Mouse (Mus musculus) kidney, postnatal 14 days (tissue): ENCODE results near the gene Sorcs3.

ENCODE experiments used
- DNase-seq: peaks from one replicate; pipeline ENCODE4 v3.0.0; 2022; ENCODE audit warnings: mixed read lengths

Sorcs3 gene

DNA sequence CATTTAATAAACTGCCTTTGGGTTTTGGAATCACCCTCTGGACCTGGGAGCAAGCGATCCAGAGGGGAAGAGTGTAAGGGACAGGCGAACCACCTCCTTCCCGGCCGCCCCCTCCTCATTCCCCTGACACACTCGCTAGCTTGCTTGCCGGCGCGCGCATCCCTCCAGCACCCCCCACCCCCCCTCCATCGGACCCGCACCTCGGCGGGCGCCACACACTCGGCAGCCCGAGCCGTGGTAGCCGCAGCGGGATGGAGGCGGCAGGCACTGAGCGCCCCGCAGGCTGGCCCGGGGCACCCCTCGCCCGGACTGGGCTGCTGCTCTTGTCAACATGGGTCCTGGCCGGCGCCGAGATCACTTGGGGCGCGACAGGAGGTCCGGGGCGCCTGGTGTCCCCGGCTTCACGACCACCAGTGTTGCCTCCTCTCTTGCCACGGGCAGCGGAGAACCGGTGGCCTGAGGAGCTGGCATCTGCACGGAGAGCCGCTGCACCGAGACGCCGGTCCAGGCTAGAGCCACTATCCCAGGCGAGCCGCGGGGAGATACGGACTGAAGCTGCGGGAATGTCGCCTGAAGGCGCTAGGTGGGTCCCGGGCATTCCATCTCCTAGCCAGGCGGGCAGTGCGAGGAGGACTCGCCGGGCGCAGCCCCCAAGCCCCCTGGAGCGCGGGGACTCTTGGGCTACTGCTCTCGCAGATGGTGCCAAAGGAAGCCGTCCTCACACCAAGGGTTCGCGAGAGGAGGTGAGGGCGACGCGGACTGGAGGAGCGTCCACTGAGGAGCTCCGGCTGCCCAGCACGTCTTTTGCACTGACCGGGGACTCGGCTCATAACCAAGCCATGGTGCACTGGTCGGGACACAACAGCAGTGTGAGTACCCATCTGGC, at the start of gene Sorcs3:
Gene Sorcs3, plus strand, starts transcription at position 97 of the 886 bp plus-strand sequence.
- DNase-seq: peak; percentile 6

DNA sequence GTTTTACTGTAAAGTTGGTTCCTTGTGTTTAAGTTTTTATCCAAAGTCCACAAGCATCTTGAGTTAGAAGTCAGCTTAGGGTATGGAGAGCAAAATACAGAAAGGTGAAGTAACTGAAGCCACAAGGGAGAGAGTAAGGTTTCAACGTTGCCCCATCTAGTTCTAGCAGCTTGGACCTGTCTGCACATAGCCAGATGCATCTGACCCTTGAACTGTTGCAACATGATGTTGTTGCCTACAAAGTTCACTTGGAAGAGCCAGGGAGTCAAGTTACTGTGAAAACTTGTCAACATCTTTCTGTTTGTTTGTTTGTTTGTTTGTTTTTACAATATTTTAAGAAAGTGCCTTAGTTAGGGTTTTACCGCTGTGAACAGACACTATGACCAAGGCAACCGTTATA, 40.5 kb upstream of the Sorcs3 start:
- DNase-seq: no peak

DNA sequence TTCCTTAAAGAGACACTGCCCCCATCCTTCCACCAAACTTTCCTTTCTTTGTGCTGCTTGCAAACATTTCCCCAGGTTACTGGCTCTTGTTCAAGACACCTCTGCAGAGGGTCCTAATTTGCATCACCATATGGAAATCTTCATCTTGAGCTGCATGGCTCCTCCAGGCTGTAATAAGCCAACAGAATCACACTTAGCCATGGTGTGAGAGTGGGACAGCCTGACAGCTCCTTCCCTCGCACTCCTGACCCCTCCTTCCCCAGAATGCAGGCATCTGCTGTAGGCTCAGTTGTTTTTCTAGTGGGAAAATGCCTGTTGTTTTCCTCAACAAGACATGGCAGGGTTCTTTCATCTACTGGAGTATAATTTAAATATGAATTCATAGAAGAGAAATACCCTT, 38.7 kb upstream of the Sorcs3 start:
- DNase-seq: no peak

- DNase-seq: peak; percentile 2
These were observed 37.5 kb upstream of the Sorcs3 start for GRCm38 (mm10) chr19:48168284-48168683.

DNA sequence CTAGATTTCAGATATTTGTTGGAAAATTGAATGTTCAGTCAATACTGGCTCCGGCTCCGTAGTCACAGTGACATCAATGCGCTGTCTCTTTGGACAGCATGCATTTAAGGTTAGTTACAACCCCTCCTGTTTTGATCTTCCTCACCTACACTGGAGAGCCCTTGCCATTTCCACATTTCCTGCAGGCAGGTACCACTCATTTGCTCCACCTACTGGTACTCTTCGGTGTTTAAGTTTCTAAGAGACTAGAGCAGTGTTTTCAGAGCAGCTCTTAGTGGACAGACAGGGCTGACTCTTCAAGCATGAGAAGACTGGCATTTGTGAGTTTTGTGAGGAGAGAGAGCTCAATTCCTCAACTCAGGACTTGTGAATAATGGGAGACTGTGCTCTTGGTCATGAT, 31.1 kb upstream of the Sorcs3 start:
- DNase-seq: peak; percentile 2

DNA sequence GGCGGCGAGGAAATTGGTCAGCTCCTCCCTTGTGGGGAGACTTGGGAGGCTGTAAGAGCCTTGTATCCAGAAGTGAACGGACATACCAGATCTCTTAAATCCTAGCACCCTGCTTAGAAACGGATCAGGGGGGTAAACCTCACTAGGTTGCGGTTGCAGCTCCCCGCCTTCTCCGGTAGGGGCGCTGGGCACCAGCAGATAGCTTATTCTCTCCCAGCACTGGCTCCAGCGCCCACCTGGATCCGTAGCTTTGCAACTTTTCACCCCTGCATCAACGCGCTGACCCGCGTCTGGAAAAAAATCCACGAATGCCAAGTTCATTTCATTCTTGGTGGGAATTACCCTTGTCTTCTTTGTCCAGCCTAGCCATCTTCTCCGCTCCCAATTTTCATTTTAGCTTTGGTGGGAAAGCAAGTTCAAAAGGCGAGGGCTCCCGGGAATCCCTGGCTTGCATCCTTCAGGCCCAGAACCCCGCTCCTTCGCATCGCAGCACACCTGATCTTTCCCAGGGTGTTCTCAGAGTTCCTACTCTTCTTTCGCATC, 1.8 kb upstream of the Sorcs3 start:
- DNase-seq: peak; percentile 58

DNA sequence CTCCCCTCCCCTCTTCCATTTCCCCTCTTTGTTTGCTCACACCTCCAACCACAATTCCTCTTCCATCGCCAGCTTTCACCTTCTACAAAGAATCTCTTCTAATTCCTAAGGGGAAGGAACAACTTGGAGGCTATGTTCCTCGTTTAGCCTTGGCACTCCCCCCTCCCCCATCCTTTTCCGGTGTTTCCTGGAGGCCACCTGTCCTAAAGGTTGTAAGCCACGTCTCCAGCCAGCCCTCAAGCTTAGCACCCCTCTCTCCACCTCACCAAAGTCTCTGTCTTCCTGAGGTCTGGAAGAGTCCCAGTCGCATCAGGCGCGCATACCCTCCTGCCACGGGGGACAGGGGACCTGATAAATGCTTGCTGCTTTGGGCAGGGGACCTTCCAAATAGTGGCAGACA, 1.3 kb upstream of the Sorcs3 start:
- DNase-seq: no peak

DNA sequence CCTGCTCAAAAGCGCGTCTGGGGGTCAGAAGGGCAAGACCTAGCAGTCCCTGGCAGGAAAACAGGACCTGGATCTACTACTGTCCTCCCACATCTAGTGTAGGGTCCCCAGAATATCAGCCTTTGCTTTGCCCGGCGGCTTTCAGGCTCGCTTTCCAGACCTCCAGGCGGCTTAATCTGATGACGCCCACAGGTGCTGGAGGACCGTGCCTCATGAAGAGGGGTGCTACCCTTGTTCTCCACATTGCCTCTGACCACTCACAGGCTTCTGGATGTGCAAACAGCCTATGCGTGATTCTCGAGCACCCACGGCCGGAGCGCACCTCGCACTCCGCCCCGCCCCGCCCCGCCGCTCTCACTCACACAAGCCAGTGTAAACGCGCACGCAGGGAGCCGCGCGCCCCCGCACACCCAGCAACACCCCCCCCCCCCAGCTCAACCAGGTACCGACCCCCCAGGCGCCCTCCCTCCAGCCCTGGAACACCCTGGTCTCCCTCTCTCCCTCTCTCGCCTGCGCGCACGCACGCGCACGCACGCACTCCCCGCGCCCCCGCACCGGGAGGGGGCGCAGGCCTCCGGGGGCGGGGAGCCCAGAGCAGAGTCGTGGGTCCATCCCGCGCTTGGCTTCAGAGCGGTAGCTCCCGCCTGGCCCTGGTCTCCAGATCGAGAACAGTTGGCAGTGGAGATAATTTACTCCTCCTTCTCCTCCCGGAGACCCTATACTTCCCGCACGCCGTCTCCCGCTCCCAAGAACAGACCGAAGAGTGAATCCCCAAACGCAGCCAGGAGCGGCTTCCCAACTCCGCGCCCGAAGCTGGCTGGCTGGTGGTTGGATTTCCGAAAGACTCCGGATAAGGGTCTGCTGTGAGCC, 698 bp upstream of the Sorcs3 start:
- DNase-seq: no peak

DNA sequence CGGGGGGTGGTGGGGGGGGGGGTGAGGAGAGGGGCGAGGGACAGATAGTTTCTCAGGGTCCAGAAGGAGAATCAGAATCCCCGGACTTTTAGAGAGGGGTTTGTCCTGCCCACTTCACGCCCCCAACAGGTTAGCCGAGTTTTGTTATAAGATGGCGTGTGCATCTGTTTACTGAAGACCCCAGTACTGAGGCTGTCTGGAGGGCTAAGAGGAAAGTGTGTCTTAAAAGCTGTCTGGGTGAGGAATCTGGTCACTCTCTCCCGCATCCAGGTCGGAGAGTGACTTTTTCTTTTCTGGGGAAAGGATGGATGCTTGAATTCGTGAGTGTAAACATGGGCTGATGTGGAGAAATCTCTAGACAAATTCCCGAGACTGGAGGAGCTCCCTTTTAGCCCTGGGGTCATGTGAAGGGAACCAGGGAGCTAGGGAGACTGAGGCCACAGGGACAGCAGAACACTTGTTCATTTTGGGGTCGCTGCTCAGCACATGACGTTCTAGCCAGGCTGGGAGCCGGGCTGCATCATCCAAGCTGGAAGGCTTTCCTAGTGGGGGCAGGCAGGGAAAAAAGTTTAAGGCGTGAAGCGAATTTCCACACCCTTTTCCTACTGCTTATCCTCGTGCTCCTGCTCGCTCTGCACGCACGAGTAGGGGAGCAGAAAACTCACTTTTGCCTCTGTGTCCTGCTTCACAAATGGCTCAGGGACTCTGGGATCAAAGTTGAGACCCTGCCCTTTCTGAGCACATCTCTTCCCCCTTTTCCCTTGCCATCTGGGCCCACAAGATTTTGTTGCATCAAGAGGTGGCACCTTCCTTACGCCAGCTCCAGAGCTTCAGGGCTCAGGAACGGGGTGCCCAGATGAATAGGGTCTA, 1.3 kb downstream of the Sorcs3 start:
- no peak for DNase-seq

DNA sequence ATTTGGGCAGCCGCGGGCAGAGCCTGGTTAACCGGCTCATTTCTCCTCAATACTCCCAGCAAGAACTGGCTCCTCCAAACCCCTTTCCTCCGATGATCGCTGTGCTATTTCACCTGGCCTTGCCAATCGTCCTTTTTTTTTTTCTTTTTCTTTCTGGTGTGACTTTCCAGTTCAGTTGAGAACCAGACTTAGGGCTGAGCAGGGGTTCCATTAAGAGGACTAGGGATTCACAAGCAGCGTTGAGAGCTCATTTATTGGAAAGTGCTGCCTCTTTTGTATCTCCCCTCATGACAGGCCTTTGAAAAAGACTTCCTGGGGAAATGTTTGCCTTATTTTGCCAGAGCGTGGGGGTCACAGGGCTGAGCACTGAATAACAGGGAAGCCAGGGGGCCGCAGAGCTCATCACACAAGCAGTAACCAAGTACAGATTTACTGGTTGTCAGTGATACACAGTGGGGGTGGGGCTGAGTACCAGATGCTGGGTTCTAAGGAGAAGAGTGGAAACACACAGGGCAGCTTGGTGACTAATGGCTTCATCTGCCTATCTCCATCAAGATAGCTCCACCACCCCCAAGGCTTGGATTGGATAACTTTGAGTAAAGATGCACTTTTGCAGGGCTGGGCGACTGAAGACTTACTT, 2.0 kb downstream of the Sorcs3 start:
- no peak for DNase-seq

DNA sequence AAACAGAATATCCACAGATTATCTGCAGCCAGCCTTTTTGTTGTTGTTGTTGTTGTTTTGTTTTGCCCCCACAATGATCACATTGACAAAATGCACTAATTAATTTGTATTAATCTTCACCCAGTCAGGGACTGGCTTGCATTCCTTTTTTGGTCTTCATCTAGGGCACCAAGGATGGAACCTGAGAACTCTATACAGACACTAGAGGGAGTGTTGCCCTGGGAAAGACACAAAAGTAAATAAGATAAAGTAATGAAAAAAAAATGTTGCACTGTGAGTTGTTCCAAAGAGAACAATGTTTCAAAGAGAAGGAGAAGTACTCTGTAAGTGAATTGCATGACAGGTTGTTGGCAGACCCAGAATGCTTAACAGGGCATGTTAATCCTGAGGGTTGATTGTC, 9.6 kb downstream of the Sorcs3 start:
- DNase-seq: no peak

GRCm38 (mm10) chr19:48237786-48238372, 32.1 kb downstream of the Sorcs3 start:
- no peak for DNase-seq

DNA sequence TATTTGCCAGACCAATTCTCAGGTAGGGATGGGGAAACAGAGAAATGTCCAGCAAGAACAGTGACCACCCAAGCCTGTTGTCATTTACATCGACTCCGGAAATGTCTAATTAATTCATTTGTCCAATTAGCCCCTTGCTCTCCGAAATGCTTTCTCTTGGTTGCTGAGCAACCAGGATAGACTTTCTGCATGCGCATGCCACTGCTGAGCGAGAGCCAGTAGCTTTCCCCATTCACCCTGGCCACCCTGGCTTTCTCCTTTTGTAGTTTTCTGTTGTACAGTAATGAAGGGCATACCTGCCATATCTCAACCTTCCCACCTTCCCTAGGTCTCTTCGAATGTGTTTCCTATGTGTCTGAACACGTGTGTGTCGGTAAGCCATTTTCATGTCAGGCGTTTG, 32.6 kb downstream of the Sorcs3 start:
- DNase-seq: no peak

GRCm38 (mm10) chr19:48240960-48241359, 35.1 kb downstream of the Sorcs3 start:
- no peak for DNase-seq

- DNase-seq: no peak
These were observed 38.2 kb downstream of the Sorcs3 start for GRCm38 (mm10) chr19:48244036-48244435.

DNA sequence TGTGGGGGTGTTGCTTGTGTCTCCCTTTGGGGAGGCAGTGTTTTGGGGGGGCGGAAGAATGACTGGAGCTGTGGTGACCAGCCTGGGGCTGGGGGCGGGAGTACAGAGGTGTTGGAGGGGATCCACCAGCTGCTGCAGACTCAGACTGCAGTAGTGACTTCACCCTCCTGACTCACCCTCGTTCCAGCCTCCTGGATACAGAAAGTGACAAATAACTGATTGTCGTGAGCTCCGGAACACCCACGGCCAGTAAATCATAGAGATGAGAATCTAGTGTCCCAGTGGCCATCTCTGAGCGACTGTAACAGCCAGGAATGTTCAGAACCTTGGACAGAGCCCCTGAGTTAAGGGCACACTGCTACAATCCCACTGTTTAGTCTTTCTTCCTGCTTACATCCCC, 53.4 kb downstream of the Sorcs3 start:
- peak; percentile 4 for DNase-seq

DNA sequence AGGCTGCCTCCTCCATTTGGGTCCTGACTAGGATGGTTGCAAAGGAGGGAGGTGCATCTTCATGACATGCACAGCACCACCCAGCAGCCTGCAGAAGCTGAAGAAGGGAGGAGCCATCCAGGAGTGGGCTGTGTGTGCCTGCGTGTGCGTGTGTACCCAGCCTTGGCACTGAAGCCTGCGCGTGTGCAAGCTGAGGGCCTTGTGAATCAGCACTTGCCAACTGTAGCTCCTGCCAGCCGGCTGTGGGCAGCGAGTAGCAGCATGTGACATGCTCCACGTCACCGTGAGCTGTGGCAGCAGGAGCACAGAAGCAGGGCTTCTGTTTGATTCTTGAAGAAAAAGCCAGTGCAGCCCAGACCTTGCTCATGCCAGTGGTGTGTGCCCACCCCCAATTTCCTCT, 54.8 kb downstream of the Sorcs3 start:
- no peak for DNase-seq

GRCm38 (mm10) chr19:48263750-48264149, 57.9 kb downstream of the Sorcs3 start:
- no peak for DNase-seq

- DNase-seq: no peak
These were observed 74.4 kb downstream of the Sorcs3 start for GRCm38 (mm10) chr19:48280273-48280672.

GRCm38 (mm10) chr19:48282250-48282649, 76.4 kb downstream of the Sorcs3 start:
- no peak for DNase-seq

- no peak for DNase-seq
These were observed 77.4 kb downstream of the Sorcs3 start for GRCm38 (mm10) chr19:48283217-48283616.
